Mouse (Mus musculus): ENCODE measurements around the gene Pkm. TPM values are rescaled to one million over a fixed set of nuclear protein-coding genes. Genes with fewer than 3 reads are reported as not detected.
A peak's percentile ranks its signal among the peaks of the same experiment; 100 is the strongest.

The Pkm gene
- polyA plus RNA-seq (2015; fragmentation: Nextera tagmentation; extraction: Ambion mirVana): 229 and 232 TPM in 2 replicates

GRCm38 (mm10) chr9:59655958-59656634 is at the start of gene Pkm:
Pkm (plus strand) TSS chr9:59656368.
- Histone ChIP-seq H3K27me3 (peaks cover 67% of the 10 kb centered on the region), H3K27ac (peak within 1 kb of the TSS; percentile 84), H3K36me3 (no peaks in the 10 kb centered on the region), H3K4me1 (replicated peaks) (peaks cover 76% of the 10 kb centered on the region), H3K4me2 (peak within 1 kb of the TSS; percentile 92), H3K4me3 (replicated peaks) (peak within 1 kb of the TSS; percentile 69), H3K9ac (peak within 1 kb of the TSS; percentile 72), H3K9me3 (replicated peaks) (no peaks in the 10 kb centered on the region)
- WGBS (ENCODE audit: insufficient replicate concordance): under 1% methylated on average over 46 of the region's 46 CpGs
- DNase-seq: peak; percentile 87
- peak; percentile 88 for ATAC-seq (ENCODE audit: low read depth)

GRCm38 (mm10) chr9:59610950-59611349 is 45.2 kb upstream of the Pkm start:
- Histone ChIP-seq H3K27me3 (peaks cover 24% of the 10 kb centered on the region), H3K4me3 (replicated peaks) (no peak overlapping the region), H3K9ac (no peak overlapping the region), H3K9me3 (replicated peaks) (no peaks in the 10 kb centered on the region), H3K27ac (no peak overlapping the region), H3K36me3 (no peaks in the 10 kb centered on the region), H3K4me1 (replicated peaks) (peaks cover under 1% of the 10 kb centered on the region; the same call in 1 of the 2 replicates), H3K4me2 (no peak overlapping the region)
- WGBS (ENCODE audit: insufficient replicate concordance): 54% methylated on average over 2 of the region's 2 CpGs
- ATAC-seq (ENCODE audit: low read depth) (no peak), DNase-seq (no peak)

GRCm38 (mm10) chr9:59615797-59616196 is 40.4 kb upstream of the Pkm start:
- Histone ChIP-seq H3K9me3 (replicated peaks) (no peaks in the 10 kb centered on the region), H3K4me1 (replicated peaks) (peaks cover 17% of the 10 kb centered on the region), H3K27me3 (peaks cover 11% of the 10 kb centered on the region; the same call in 1 of the 2 replicates), H3K4me3 (replicated peaks) (no peak overlapping the region), H3K36me3 (no peaks in the 10 kb centered on the region), H3K4me2 (0 out of 2 replicates have a peak overlapping the region, but pooled peaks have one; percentile 93), H3K27ac (no peak overlapping the region), H3K9ac (no peak overlapping the region)
- WGBS (ENCODE audit: insufficient replicate concordance): 73% methylated on average over 2 of the region's 2 CpGs
- no peak for ATAC-seq (ENCODE audit: low read depth)
- DNase-seq: no peak

GRCm38 (mm10) chr9:59616622-59617306 is 39.4 kb upstream of the Pkm start, which contains the start of gene Parp6:
Parp6 (plus strand) TSS chr9:59617284.
- WGBS (ENCODE audit: insufficient replicate concordance): under 1% methylated on average over 36 of the region's 36 CpGs
- H3K4me3 ChIP-seq (replicated peaks): peak within 1 kb of the TSS; percentile 77
- no peaks in the 10 kb centered on the region for H3K9me3 ChIP-seq (replicated peaks)
- peaks cover 11% of the 10 kb centered on the region; the same call in 1 of the 2 replicates for H3K27me3 ChIP-seq
- H3K9ac ChIP-seq: peak within 1 kb of the TSS; percentile 85
- peak within 1 kb of the TSS; percentile 56; the same call in 1 of the 2 replicates for H3K27ac ChIP-seq
- peaks cover 17% of the 10 kb centered on the region for H3K4me1 ChIP-seq (replicated peaks)
- H3K36me3 ChIP-seq: no peaks in the 10 kb centered on the region
- H3K4me2 ChIP-seq: peak within 1 kb of the TSS; percentile 93
- ATAC-seq (ENCODE audit: low read depth): peak; percentile 100
- DNase-seq: peak; percentile 99

- H3K4me1 ChIP-seq (replicated peaks): peaks cover 17% of the 10 kb centered on the region
- peak overlapping the region; percentile 47; the same call in 1 of the 2 replicates for H3K27ac ChIP-seq
- WGBS (ENCODE audit: insufficient replicate concordance): under 1% methylated on average over 48 of the region's 58 CpGs
- ATAC-seq (ENCODE audit: low read depth): peak; percentile 30
- no peaks in the 10 kb centered on the region for H3K9me3 ChIP-seq (replicated peaks)
- H3K9ac ChIP-seq: peak overlapping the region; percentile 85
- peak overlapping the region; percentile 93 for H3K4me2 ChIP-seq
- peak overlapping the region; percentile 77 for H3K4me3 ChIP-seq (replicated peaks)
- no peaks in the 10 kb centered on the region for H3K36me3 ChIP-seq
- DNase-seq: no peak
- peaks cover 7% of the 10 kb centered on the region; the same call in 1 of the 2 replicates for H3K27me3 ChIP-seq
Measured at GRCm38 (mm10) chr9:59617307-59617973, 38.7 kb upstream of the Pkm start.

GRCm38 (mm10) chr9:59638372-59638771 is 17.8 kb upstream of the Pkm start:
- peaks cover 14% of the 10 kb centered on the region; the same call in 1 of the 2 replicates for H3K36me3 ChIP-seq
- no peak overlapping the region for H3K4me2 ChIP-seq
- ATAC-seq (ENCODE audit: low read depth): peak; percentile 67; the same call in 1 of the 2 replicates
- H3K4me3 ChIP-seq (replicated peaks): no peak overlapping the region
- H3K27ac ChIP-seq: no peak overlapping the region
- H3K9ac ChIP-seq: no peak overlapping the region
- WGBS (ENCODE audit: insufficient replicate concordance): 37% methylated on average over 1 of the region's 1 CpGs
- peaks cover 12% of the 10 kb centered on the region for H3K4me1 ChIP-seq (replicated peaks)
- DNase-seq: peak; percentile 28
- no peaks in the 10 kb centered on the region for H3K9me3 ChIP-seq (replicated peaks)
- no peaks in the 10 kb centered on the region for H3K27me3 ChIP-seq

GRCm38 (mm10) chr9:59639936-59640335 is 16.2 kb upstream of the Pkm start:
- H3K4me3 ChIP-seq (replicated peaks): no peak overlapping the region
- H3K27ac ChIP-seq: no peak overlapping the region
- no peak for ATAC-seq (ENCODE audit: low read depth)
- peaks cover 12% of the 10 kb centered on the region for H3K4me1 ChIP-seq (replicated peaks)
- H3K36me3 ChIP-seq: peaks cover 8% of the 10 kb centered on the region; the same call in 1 of the 2 replicates
- H3K9me3 ChIP-seq (replicated peaks): no peaks in the 10 kb centered on the region
- no peak for DNase-seq
- H3K9ac ChIP-seq: no peak overlapping the region
- H3K4me2 ChIP-seq: no peak overlapping the region
- no peaks in the 10 kb centered on the region for H3K27me3 ChIP-seq
- 75% methylated on average over 4 of the region's 4 CpGs for WGBS (ENCODE audit: insufficient replicate concordance)

- H3K4me2 ChIP-seq: no peak overlapping the region
- WGBS (ENCODE audit: insufficient replicate concordance): 61% methylated on average over 2 of the region's 2 CpGs
- peaks cover 12% of the 10 kb centered on the region for H3K4me1 ChIP-seq (replicated peaks)
- H3K27me3 ChIP-seq: no peaks in the 10 kb centered on the region
- ATAC-seq (ENCODE audit: low read depth): no peak
- H3K27ac ChIP-seq: no peak overlapping the region
- no peak overlapping the region for H3K4me3 ChIP-seq (replicated peaks)
- H3K9me3 ChIP-seq (replicated peaks): no peaks in the 10 kb centered on the region
- no peak for DNase-seq
- peaks cover 8% of the 10 kb centered on the region; the same call in 1 of the 2 replicates for H3K36me3 ChIP-seq
- H3K9ac ChIP-seq: no peak overlapping the region
Measured at GRCm38 (mm10) chr9:59641320-59641719, 14.8 kb upstream of the Pkm start.

GRCm38 (mm10) chr9:59649911-59650310 is 6.3 kb upstream of the Pkm start:
- no peak for DNase-seq
- no peak overlapping the region for H3K4me3 ChIP-seq (replicated peaks)
- no peak for ATAC-seq (ENCODE audit: low read depth)
- H3K36me3 ChIP-seq: peaks cover 4% of the 10 kb centered on the region; the same call in 1 of the 2 replicates
- H3K27ac ChIP-seq: no peak overlapping the region
- H3K4me1 ChIP-seq (replicated peaks): peaks cover 16% of the 10 kb centered on the region
- 77% methylated on average over 4 of the region's 4 CpGs for WGBS (ENCODE audit: insufficient replicate concordance)
- no peak overlapping the region for H3K4me2 ChIP-seq
- H3K9ac ChIP-seq: no peak overlapping the region
- H3K27me3 ChIP-seq: peaks cover 13% of the 10 kb centered on the region
- no peaks in the 10 kb centered on the region for H3K9me3 ChIP-seq (replicated peaks)

- H3K27ac ChIP-seq: peak overlapping the region; percentile 62
- H3K9ac ChIP-seq: no peak overlapping the region
- peak overlapping the region; percentile 28 for H3K4me2 ChIP-seq
- peaks cover 41% of the 10 kb centered on the region for H3K27me3 ChIP-seq
- H3K4me1 ChIP-seq (replicated peaks): peaks cover 51% of the 10 kb centered on the region
- no peak overlapping the region for H3K4me3 ChIP-seq (replicated peaks)
- ATAC-seq (ENCODE audit: low read depth) (peak; percentile 35), DNase-seq (peak; percentile 60)
- H3K36me3 ChIP-seq: peaks cover 4% of the 10 kb centered on the region; the same call in 1 of the 2 replicates
- WGBS (ENCODE audit: insufficient replicate concordance): 4% methylated on average over 3 of the region's 3 CpGs
- no peaks in the 10 kb centered on the region for H3K9me3 ChIP-seq (replicated peaks)
Measured at GRCm38 (mm10) chr9:59653371-59653770, 2.8 kb upstream of the Pkm start.

- H3K27me3 ChIP-seq: peaks cover 51% of the 10 kb centered on the region
- H3K9me3 ChIP-seq (replicated peaks): no peaks in the 10 kb centered on the region
- H3K4me1 ChIP-seq (replicated peaks): peaks cover 60% of the 10 kb centered on the region
- H3K27ac ChIP-seq: no peak overlapping the region
- no peak overlapping the region for H3K4me3 ChIP-seq (replicated peaks)
- DNase-seq (no peak), ATAC-seq (ENCODE audit: low read depth) (no peak)
- 55% methylated on average over 2 of the region's 2 CpGs for WGBS (ENCODE audit: insufficient replicate concordance)
- H3K9ac ChIP-seq: no peak overlapping the region
- H3K36me3 ChIP-seq: peaks cover 2% of the 10 kb centered on the region; the same call in 1 of the 2 replicates
- no peak overlapping the region for H3K4me2 ChIP-seq
Measured at GRCm38 (mm10) chr9:59654450-59654983, 1.7 kb upstream of the Pkm start.

Measured in liver, embryonic 13.5 days (tissue).